14 mouse cellular contexts compared by ENCODE assay signal in genomic region chr1:42256911-42257595, GRCm38 (mm10).
DNase-seq lines count a peak whose midpoint lies in the region; ATAC-seq lines count a peak whose summit lies in the region.
"Had no signal": no experiment of that assay in that cellular context is flagged by ENCODE, and none has a peak within 500 bp of the region (broad histone marks: within the 10 kb centered on the region; RNA-seq: fewer than 3 reads in every experiment).

No protein-coding gene starts in this region.

- H3K4me3 ChIP-seq in neural tube, embryonic 11.5 days (ENCODE audit: low read depth, low read length) = no peak overlapping the region
- no peak overlapping the region for H3K4me3 ChIP-seq in neural tube, embryonic 15.5 days (replicated peaks)
- no peak overlapping the region for H3K4me3 ChIP-seq in forebrain, embryonic 13.5 days
- no peak overlapping the region for H3K4me3 ChIP-seq in hindbrain, embryonic 14.5 days (replicated peaks; ENCODE audit: low read length)
- H3K4me3 ChIP-seq: limb, embryonic 13.5 days; liver, embryonic 13.5 days had no signal

- H3K4me2 ChIP-seq in neural tube, embryonic 11.5 days (ENCODE audit: low read depth) = no peak overlapping the region
- H3K4me2 ChIP-seq in neural tube, embryonic 15.5 days = no peak overlapping the region
- peak overlapping the region; percentile 60 for H3K4me2 ChIP-seq in forebrain, embryonic 13.5 days
- no peak overlapping the region for H3K4me2 ChIP-seq in hindbrain, embryonic 14.5 days (replicated peaks)
- H3K4me2 ChIP-seq: liver, embryonic 13.5 days; lung, embryonic 14.5 days had no signal

- H3K36me3 ChIP-seq in neural tube, embryonic 11.5 days (ENCODE audit: control insufficient read depth, insufficient read depth, low read length) = no peaks in the 10 kb centered on the region
- no peaks in the 10 kb centered on the region for H3K36me3 ChIP-seq in neural tube, embryonic 15.5 days
- no peaks in the 10 kb centered on the region for H3K36me3 ChIP-seq in forebrain, embryonic 13.5 days (ENCODE audit: poor library complexity, severe bottlenecking)
- H3K36me3 ChIP-seq in hindbrain, embryonic 14.5 days (replicated peaks; ENCODE audit: control insufficient read depth, insufficient read depth) = no peaks in the 10 kb centered on the region
- H3K36me3 ChIP-seq: limb, embryonic 13.5 days; liver, embryonic 13.5 days had no signal

- 84% methylated on average over 10 of the region's 10 CpGs for WGBS in neural tube, embryonic 11.5 days
- 77% methylated on average over 10 of the region's 10 CpGs for WGBS in neural tube, embryonic 15.5 days
- WGBS in forebrain, embryonic 13.5 days = 25% methylated on average over 10 of the region's 10 CpGs
- WGBS in hindbrain, embryonic 14.5 days = 59% methylated on average over 10 of the region's 10 CpGs

- no peak for ATAC-seq in neural tube, embryonic 11.5 days (ENCODE audit: insufficient read depth, low FRiP score, low TSS enrichment)
- ATAC-seq in neural tube, embryonic 15.5 days (ENCODE audit: low FRiP score) = no peak
- ATAC-seq in forebrain, embryonic 13.5 days = no peak
- no peak for ATAC-seq in hindbrain, embryonic 14.5 days (ENCODE audit: low FRiP score)

- peak overlapping the region; percentile 72 for H3K27ac ChIP-seq in neural tube, embryonic 11.5 days (ENCODE audit: low read depth, low read length)
- no peak overlapping the region for H3K27ac ChIP-seq in neural tube, embryonic 15.5 days (replicated peaks)
- H3K27ac ChIP-seq in forebrain, embryonic 13.5 days = peak overlapping the region; percentile 98
- peak overlapping the region; percentile 75; the same call in 1 of the 2 replicates for H3K27ac ChIP-seq in hindbrain, embryonic 14.5 days
- H3K27ac ChIP-seq: limb, embryonic 13.5 days; liver, embryonic 13.5 days had no signal

- no peaks in the 10 kb centered on the region for H3K27me3 ChIP-seq in neural tube, embryonic 11.5 days (ENCODE audit: control insufficient read depth, insufficient read depth, low read length)
- H3K27me3 ChIP-seq in neural tube, embryonic 15.5 days (replicated peaks) = no peaks in the 10 kb centered on the region
- H3K27me3 ChIP-seq in forebrain, embryonic 13.5 days = no peaks in the 10 kb centered on the region
- no peaks in the 10 kb centered on the region for H3K27me3 ChIP-seq in hindbrain, embryonic 14.5 days (ENCODE audit: control insufficient read depth, insufficient read depth, low read length)
- H3K27me3 ChIP-seq: liver, embryonic 13.5 days had no signal

- no peak for DNase-seq in neural tube, embryonic 11.5 days (ENCODE audit: low spot score)
- no peak for DNase-seq in hindbrain, embryonic 14.5 days (ENCODE audit: low spot score)
- no peak for DNase-seq in embryo, embryonic 9.5 days (ENCODE audit: extremely low spot score)
- no peak for DNase-seq in gastrocnemius, adult 18-20 months (ENCODE audit: low spot score)
- DNase-seq in right cerebral cortex, postnatal 4 days = no peak
- DNase-seq: heart, postnatal 14 days; kidney, adult 2 months; liver, embryonic 13.5 days; lung, postnatal 36 days; thymus, postnatal 14 days had no signal

- peaks cover 33% of the 10 kb centered on the region for H3K4me1 ChIP-seq in neural tube, embryonic 11.5 days (ENCODE audit: control insufficient read depth, insufficient read depth, low read length)
- peaks cover 35% of the 10 kb centered on the region for H3K4me1 ChIP-seq in neural tube, embryonic 15.5 days
- peaks cover 70% of the 10 kb centered on the region for H3K4me1 ChIP-seq in forebrain, embryonic 13.5 days
- peaks cover 43% of the 10 kb centered on the region for H3K4me1 ChIP-seq in hindbrain, embryonic 14.5 days (replicated peaks; ENCODE audit: control insufficient read depth, insufficient read depth, low read length)
- H3K4me1 ChIP-seq: liver, embryonic 13.5 days had no signal

- no peaks in the 10 kb centered on the region for H3K9me3 ChIP-seq in neural tube, embryonic 11.5 days (ENCODE audit: control insufficient read depth, low read length)
- no peaks in the 10 kb centered on the region for H3K9me3 ChIP-seq in neural tube, embryonic 15.5 days (replicated peaks)
- no peaks in the 10 kb centered on the region for H3K9me3 ChIP-seq in forebrain, embryonic 13.5 days (replicated peaks)
- H3K9me3 ChIP-seq in hindbrain, embryonic 14.5 days (ENCODE audit: control insufficient read depth, low read length) = no peaks in the 10 kb centered on the region
- H3K9me3 ChIP-seq: limb, embryonic 13.5 days; liver, embryonic 13.5 days had no signal

- H3K9ac ChIP-seq in neural tube, embryonic 11.5 days (ENCODE audit: low read length) = no peak overlapping the region
- no peak overlapping the region for H3K9ac ChIP-seq in neural tube, embryonic 15.5 days (replicated peaks)
- H3K9ac ChIP-seq in forebrain, embryonic 13.5 days = peak overlapping the region; percentile 64
- no peak overlapping the region for H3K9ac ChIP-seq in hindbrain, embryonic 14.5 days
- H3K9ac ChIP-seq: limb, embryonic 13.5 days; liver, embryonic 13.5 days; lung, embryonic 14.5 days had no signal
